Mouse (Mus musculus): ENCODE measurements around the gene Evx2.

Evx2 gene

DNA sequence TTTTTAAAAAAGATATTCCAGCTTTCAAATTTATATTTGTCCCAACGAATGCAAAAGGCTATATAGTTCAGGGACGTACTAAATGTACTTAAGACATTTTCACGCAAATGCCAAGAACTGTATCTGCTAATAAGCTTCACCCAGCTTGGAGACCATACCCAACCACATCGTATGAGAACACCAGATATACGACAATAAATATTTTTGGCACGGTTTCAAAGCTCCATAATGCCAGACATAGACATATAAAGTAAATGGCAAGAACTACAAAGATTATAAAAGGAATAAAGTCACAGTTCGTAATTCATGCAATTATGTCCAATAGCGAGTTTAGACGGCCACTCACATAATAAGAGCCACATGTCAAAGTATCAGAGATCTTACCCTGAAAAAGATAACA, 41.7 kb downstream of the Evx2 start:
- no peak for DNase-seq (ENCODE audit: low read depth)

DNA sequence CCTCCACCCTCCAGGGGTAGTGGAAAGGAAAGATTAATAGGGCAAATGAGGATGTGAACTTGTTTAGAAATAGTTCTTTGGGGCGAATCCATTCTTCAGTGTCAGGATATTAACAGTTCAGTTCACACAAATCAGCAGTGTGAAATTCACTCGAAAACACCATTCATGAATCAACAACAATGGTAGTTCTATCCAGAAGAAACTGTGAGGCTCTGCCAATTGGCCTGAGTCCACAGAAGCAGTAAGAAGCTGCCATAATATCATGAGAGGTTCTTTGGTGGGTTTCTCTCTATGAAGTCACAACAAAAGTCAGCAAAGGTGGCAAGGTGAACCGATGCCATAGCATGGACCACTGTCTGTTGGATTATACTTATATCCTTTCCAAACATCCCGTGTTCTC, 48.0 kb downstream of the Evx2 start:
- DNase-seq (ENCODE audit: low read depth) = no peak

GRCm38 (mm10) chr2:74609350-74609749, 50.0 kb downstream of the Evx2 start:
- no peak for DNase-seq (ENCODE audit: low read depth)

DNA sequence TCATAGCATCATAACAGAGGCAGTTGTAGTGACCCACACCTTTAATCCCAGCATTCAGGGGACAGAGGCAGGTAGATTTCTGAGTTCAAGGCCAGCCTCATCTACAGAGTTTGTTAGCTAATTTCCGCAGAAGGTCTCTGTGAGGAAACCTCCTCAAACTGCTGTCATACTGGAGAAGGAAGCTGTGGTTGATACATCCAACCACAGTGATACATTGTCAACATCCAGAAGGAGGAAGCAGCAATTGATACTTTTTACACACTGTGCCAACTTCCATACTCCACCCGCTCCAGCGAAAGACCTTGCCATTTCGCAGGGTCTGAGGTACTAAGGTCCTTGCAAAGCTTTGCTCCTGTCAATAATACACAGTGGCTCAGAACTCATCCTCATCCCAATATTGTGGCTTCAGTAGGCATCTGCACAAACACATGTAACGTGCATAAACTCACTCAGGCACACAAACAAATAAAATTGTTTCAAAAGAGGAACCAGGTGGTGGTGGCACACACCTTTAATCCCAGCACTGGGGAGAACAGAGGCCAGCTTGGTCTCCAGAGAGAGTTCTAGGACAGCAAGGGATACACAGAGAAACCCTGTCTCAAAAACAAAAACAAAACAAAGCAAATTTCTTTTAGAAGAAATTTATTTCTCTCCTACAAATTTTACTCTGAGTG, 53.1 kb downstream of the Evx2 start:
- DNase-seq (ENCODE audit: low read depth) = no peak

GRCm38 (mm10) chr2:74604011-74604410, 55.3 kb downstream of the Evx2 start:
- DNase-seq (ENCODE audit: low read depth) = no peak
